Mouse (Mus musculus) liver, embryonic 14.5 days (tissue): ENCODE results near the gene Slc12a9.

Source experiments
- CTCF ChIP-seq: IDR thresholded peaks from 2 replicates; pipeline ENCODE4 v1.5.1; 2016; ENCODE audit warnings: antibody characterized with exemption, low read depth, control low read depth
- EP300 ChIP-seq: IDR thresholded peaks from 2 replicates; pipeline ENCODE4 v1.6.1; 2016; ENCODE audit warnings: antibody characterized with exemption, low read depth

DNA sequence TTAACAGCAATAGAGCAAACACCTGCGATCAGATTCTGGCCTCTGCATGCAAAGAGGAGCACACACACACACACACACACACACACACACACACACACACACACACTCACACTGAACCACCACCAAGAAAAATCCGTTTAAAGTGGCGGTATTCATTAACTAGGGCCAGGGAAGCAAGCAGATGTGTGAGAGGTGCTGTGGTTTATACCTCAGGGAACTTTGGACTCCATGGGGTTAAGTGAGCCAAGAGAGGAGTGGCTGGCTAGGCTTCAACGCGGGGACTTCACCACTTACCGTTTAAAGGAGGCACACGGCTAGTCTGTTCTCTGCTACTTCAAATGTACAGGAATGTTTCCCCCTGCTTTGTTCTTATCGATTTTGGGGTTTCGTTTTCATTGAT lies 12.4 kb upstream of the Slc12a9 start:
- no peak for TF ChIP-seq CTCF
- no peak for TF ChIP-seq EP300
